Mouse (Mus musculus) lung, adult 2 months (tissue): ENCODE data around the gene Fscn2. TPM values are rescaled to one million over a fixed set of nuclear protein-coding genes. Genes with fewer than 3 reads are reported as not detected.
"Not testable (repeated sequence)": the region's sequence is repeated elsewhere in the genome, so short reads cannot be mapped to it uniquely, and the experiment has no call there.

Source experiments
- DNase-seq: peaks from one replicate; pipeline ENCODE4 v3.0.0; 2022
- H3K4me1 ChIP-seq: fragments of 200-500 bp; 2 replicates; pipeline ENCODE4 v1.6.1; 2011; ENCODE audit warnings: low read length; ENCODE audit not compliant: control insufficient read depth, insufficient read depth
- H3K4me3 ChIP-seq: fragments of 200-500 bp; replicated peaks from 2 replicates; pipeline ENCODE3; 2011; ENCODE audit warnings: low read depth, mild to moderate bottlenecking, control low read depth, low read length; ENCODE audit errors: extremely low read depth
- CTCF ChIP-seq: fragments of 200-500 bp; IDR thresholded peaks from 2 replicates; pipeline ENCODE4 v1.5.1; 2011; ENCODE audit warnings: mild to moderate bottlenecking, low read length, control low read depth; ENCODE audit not compliant: insufficient read depth
- POLR2A ChIP-seq: fragments of 200-500 bp; IDR thresholded peaks from 2 replicates; pipeline ENCODE4 v1.6.1; 2011; ENCODE audit warnings: low read depth, mild to moderate bottlenecking, control low read depth, low read length, borderline replicate concordance; ENCODE audit errors: extremely low read depth
- WGBS: fragments of 180-500 bp; shearing (Covaris S2); methylation state at CpG from one replicate; pipeline ENCODE4 v1.1.7; 2018; 5-methylcytosine and 5-hydroxymethylcytosine counted together
- polyA plus RNA-seq: library from polyadenylated mRNA; depleted of rRNA; stranded (reverse); fragments of >200 nt; gene quantifications from 2 replicates; pipeline ENCODE4 v1.2.3, GENCODE M21; 2012

The Fscn2 gene
- polyA plus RNA-seq, 1 experiment: 0.60 TPM

- 26% methylated on average over 1 of the region's 1 CpGs for WGBS
- Histone ChIP-seq H3K4me3 (no peak overlapping the region), H3K4me1 (peaks cover 14% of the 10 kb centered on the region)
- DNase-seq: no peak
- TF ChIP-seq POLR2A (peak; percentile 60; the same call in 1 of the 2 replicates), CTCF (no peak)
These were observed 16.2 kb upstream of the Fscn2 start for GRCm38 (mm10) chr11:120345067-120345681.

DNA sequence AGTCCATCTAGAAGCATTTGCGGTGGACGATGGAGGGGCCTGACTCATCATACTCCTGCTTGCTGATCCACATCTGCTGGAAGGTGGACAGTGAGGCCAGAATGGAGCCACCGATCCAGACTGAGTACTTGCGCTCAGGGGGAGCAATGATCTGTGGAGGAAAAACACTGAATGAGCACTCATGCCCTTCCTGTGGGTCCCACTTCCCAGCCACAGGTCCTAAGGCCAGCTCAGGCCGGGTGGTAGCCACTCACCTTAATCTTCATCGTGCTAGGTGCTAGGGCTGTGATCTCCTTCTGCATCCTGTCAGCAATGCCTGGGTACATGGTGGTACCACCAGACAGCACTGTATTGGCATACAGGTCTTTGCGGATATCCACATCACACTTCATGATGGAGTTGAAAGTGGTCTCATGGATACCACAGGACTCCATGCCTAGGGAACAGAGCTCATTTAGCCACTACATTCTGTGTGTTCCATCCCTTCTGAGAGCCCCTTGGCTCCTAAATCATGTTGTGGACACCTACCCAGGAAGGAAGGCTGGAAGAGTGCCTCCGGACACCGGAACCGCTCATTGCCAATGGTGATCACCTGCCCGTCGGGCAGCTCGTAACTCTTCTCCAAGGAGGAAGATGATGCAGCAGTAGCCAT is 14.8 kb upstream of the Fscn2 start:
- Histone ChIP-seq H3K4me1 (peaks cover 24% of the 10 kb centered on the region), H3K4me3 (peak overlapping the region; percentile 64)
- 0 out of 2 replicates have a peak, but pooled peaks have one; percentile 35 for TF ChIP-seq POLR2A
- 10% methylated on average over 8 of the region's 13 CpGs for WGBS
- not testable (repeated sequence) for DNase-seq

DNA sequence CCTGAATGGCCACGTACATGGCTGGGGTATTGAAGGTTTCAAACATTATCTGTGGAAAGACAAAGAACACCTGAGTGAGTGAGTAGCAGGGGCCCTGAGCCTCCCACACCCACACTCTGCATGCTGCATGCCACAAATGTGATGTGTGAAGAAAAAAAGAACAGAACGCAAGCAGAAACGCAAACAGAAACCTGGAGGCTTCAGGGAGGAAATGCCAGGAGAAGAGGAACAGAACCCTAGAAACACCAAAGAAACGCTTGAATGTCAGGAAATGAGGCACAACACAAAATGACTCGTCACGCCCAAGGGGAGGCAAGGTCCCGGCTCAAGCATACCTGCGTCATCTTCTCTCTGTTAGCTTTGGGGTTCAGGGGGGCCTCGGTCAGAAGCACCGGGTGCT is 14.0 kb upstream of the Fscn2 start:
- WGBS: 0% methylated on average over 10 of the region's 10 CpGs
- H3K4me3 ChIP-seq: peak overlapping the region; percentile 85
- DNase-seq: no peak
- peaks cover 24% of the 10 kb centered on the region for H3K4me1 ChIP-seq
- TF ChIP-seq CTCF (no peak), POLR2A (peak; percentile 50; the same call in 1 of the 2 replicates)

- TF ChIP-seq POLR2A (peak; percentile 85), CTCF (no peak)
- DNase-seq: peak; percentile 83
- WGBS: under 1% methylated on average over 93 of the region's 103 CpGs
- Histone ChIP-seq H3K4me1 (peaks cover 31% of the 10 kb centered on the region), H3K4me3 (peak within 1 kb of the TSS; percentile 95)
These were observed 13.3 kb upstream of the Fscn2 start, which contains the start of gene Actg1 for GRCm38 (mm10) chr11:120347791-120348683. TSS of gene Actg1 (minus strand) at chr11:120348542.

- peak; percentile 71 for DNase-seq
- H3K4me3 ChIP-seq: peak overlapping the region; percentile 77
- under 1% methylated on average over 52 of the region's 53 CpGs for WGBS
- peaks cover 38% of the 10 kb centered on the region for H3K4me1 ChIP-seq
- TF ChIP-seq CTCF (no peak), POLR2A (no peak; the same call in 1 of the 2 replicates)
These were observed 12.5 kb upstream of the Fscn2 start for GRCm38 (mm10) chr11:120348684-120349370.

- Histone ChIP-seq H3K4me1 (peaks cover 39% of the 10 kb centered on the region), H3K4me3 (peak overlapping the region; percentile 77)
- WGBS: 0% methylated on average over 16 of the region's 16 CpGs
- TF ChIP-seq CTCF (no peak), POLR2A (peak; percentile 59; the same call in 1 of the 2 replicates)
- DNase-seq: peak; percentile 80
These were observed 11.9 kb upstream of the Fscn2 start for GRCm38 (mm10) chr11:120349371-120349985.

DNA sequence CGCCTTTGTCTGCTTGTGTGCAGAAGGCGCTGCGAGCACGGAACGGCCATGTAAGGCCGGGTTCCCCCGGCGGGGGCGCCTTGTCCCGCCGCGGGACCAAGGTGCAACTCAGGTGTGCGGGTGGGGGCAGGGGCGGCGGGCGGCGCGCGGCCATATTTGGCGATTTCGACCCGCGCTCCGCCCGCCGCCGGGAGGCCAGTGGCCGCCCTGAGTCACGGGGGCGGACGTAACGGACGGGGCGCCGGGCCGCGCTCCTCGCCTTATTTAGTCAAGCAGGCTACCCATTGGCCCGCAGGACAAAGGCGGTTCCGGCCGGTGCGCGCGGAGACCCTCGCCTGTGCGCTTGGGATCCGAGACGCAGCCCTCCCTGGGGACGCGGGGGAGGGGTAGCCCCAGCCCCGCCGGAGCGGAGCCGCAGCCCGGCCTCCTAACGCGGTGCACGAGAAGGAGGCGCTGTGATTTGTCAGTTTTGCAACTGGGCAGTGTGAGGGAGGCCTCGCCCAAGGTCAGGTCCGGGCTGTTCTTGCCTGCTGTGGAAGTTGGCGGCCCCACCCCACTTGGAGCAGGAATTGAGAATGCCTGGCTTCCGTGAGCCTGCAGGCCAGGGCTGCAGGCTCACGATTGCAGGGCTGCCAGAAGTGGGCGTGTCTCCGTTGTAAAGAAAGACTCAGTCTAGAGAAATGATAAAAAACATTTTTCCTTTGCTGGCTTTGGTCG is 11.2 kb upstream of the Fscn2 start:
- DNase-seq: peak; percentile 92
- under 1% methylated on average over 68 of the region's 68 CpGs for WGBS
- Histone ChIP-seq H3K4me1 (peaks cover 36% of the 10 kb centered on the region), H3K4me3 (peak overlapping the region; percentile 77)
- peak; percentile 72; the same call in 1 of the 2 replicates for TF ChIP-seq POLR2A
- no peak for TF ChIP-seq CTCF

DNA sequence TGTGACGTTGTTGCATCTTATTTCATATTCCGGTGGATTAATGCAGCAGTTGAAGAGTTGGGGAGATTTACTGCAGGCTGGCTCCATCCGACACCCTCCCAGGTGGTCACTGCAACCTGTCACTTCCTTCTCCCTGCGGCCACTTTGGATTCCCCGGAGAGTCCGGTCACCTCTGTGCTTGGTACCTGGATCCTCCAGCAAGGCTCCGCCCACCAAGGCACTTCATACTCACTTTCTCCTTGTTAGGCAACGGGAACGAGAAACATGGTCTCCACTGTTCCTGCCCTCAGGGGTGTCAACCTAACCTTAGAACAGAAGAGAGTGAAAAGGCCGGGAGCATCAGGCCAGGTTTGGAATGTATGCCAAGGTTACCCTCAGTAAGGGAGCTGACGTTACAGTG is 10.6 kb upstream of the Fscn2 start:
- H3K4me1 ChIP-seq: peaks cover 33% of the 10 kb centered on the region
- peak; percentile 70 for DNase-seq
- 22% methylated on average over 11 of the region's 11 CpGs for WGBS
- TF ChIP-seq CTCF (no peak), POLR2A (no peak; the same call in 1 of the 2 replicates)
- H3K4me3 ChIP-seq: peak overlapping the region; percentile 31
